Mouse (Mus musculus) ES-Bruce4 (cell line): ENCODE measurements around the gene Cdc20. TPM values are rescaled to one million over a fixed set of nuclear protein-coding genes. Genes with fewer than 3 reads are reported as not detected.

Experiments
- H3K27ac ChIP-seq: 2 replicates; pipeline ENCODE4 v1.5.1; 2012; ENCODE audit warnings: low read length, inconsistent platforms; ENCODE audit not compliant: insufficient read depth
- H3K27me3 ChIP-seq: 2 replicates; pipeline ENCODE4 v1.6.1; 2012; ENCODE audit warnings: mild to moderate bottlenecking, low read length, inconsistent platforms; ENCODE audit not compliant: control insufficient read depth, poor library complexity, insufficient read depth, severe bottlenecking
- H3K36me3 ChIP-seq: 2 replicates; pipeline ENCODE4 v1.6.1; 2012; ENCODE audit warnings: inconsistent platforms, mild to moderate bottlenecking, low read length, moderate library complexity; ENCODE audit not compliant: control insufficient read depth, poor library complexity, insufficient read depth, severe bottlenecking
- H3K4me1 ChIP-seq: one replicate; pipeline ENCODE4 v1.8.1; 2011; ENCODE audit warnings: low read length; ENCODE audit not compliant: control insufficient read depth, insufficient read depth
- H3K4me3 ChIP-seq: 2 replicates; pipeline ENCODE4 v1.5.1; 2011; ENCODE audit warnings: low read depth, mild to moderate bottlenecking, low read length
- H3K9ac ChIP-seq: 2 replicates; pipeline ENCODE4 v1.6.1; 2012; ENCODE audit warnings: low read depth, mild to moderate bottlenecking, inconsistent platforms; ENCODE audit not compliant: poor library complexity, severe bottlenecking
- H3K9me3 ChIP-seq: replicated peaks from 2 replicates; pipeline ENCODE4 v1.6.1; 2012; ENCODE audit warnings: mild to moderate bottlenecking, low read length, inconsistent platforms; ENCODE audit not compliant: control insufficient read depth, poor library complexity, insufficient read depth, severe bottlenecking
- CTCF ChIP-seq: IDR thresholded peaks from one replicate; pipeline ENCODE4 v1.8.1; 2011; ENCODE audit warnings: low read depth, low read length
- EP300 ChIP-seq: IDR thresholded peaks from 2 replicates; pipeline ENCODE4 v1.6.1; 2011; ENCODE audit warnings: low read depth, low read length; ENCODE audit not compliant: insufficient read depth
- POLR2A ChIP-seq: IDR thresholded peaks from one replicate; pipeline ENCODE4 v1.8.1; 2011; ENCODE audit warnings: low read length; ENCODE audit not compliant: insufficient read depth
- polyA plus RNA-seq: library from polyadenylated mRNA; stranded (reverse); fragments of >200 nt; gene quantifications from 2 replicates; pipeline ENCODE4 v1.2.4, GENCODE M21; 2011; ENCODE audit warnings: low read depth; ENCODE audit not compliant: missing spikeins, insufficient read depth, insufficient read length

Gene Cdc20
- polyA plus RNA-seq, 1 experiment: 216 TPM

DNA sequence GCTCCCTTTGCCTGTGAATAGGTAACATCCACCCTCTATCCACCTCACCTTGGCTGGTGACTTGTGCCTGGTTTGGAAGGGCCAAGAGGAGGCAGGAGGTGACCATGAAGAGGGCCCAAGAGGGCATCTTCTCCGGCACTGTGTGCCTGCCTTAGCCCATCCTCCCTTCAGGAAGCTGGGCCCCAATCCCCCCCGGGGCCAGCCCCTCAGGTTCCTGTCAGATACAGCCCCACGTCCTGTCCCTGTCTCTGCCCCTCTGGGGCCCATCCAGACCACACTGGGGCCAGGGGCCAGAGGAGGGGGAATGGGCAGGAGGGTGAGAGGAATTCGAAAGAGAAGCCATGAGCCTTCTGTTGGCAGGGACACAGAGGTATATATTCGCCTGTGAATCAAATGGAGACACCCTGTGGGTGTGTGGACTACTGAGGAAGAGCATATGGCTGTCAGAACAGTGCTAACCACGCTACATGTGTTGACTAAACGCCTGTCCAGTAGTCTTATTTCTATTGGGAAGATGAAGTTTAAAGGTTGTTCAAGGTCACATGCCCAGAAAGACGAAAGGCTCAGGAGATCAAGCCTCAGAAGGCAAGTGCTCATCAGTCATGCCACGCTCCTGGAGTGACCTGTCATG is 20.3 kb upstream of the Cdc20 start, which contains the start of gene Mpl:
TSS of gene Mpl (minus strand) at position 169 of the 631 bp plus-strand sequence.
- Histone ChIP-seq H3K36me3 (no peaks in the 10 kb centered on the region), H3K4me1 (no peaks in the 10 kb centered on the region), H3K4me3 (no peak within 1 kb of the TSS), H3K9me3 (no peaks in the 10 kb centered on the region), H3K9ac (no peak within 1 kb of the TSS), H3K27me3 (no peaks in the 10 kb centered on the region), H3K27ac (no peak within 1 kb of the TSS)
- TF ChIP-seq POLR2A: no peak
- no peak for TF ChIP-seq EP300
- TF ChIP-seq CTCF: no peak

DNA sequence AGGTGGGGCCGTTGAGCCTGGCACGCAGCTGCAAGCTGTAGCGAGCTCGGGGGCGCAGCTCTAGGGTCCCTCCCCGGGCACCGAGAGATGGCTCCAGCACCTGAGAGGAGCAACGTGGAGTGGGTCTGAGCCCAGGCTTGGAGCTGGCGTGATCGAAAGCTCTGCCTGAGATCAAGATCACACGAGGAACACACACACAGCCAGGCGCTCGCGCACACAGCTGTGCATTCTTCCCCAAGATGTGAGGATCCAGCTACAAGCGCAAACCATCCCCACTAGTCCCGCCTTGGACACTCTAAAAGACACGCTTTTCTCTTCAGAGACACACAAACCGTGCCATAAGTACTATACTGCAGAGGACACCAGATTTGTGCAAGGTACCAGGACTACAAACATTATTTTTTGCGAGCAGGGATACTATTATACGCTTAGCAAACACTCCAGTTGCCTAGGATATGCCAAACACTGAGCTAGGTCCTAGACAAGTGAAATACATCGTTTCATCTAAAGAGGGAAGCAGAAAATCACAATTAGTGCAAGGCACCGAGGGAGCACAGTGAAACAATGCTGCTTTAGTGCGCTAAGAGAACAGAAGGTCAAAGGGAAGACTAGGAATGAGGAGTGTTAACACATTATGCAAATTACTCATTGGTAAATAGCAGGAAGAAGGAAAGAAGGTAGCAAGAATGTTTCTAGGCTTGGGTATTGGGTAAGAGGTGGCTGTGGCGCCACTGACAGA is 9.4 kb upstream of the Cdc20 start:
- Histone ChIP-seq H3K36me3 (no peaks in the 10 kb centered on the region), H3K9ac (0 out of 2 replicates have a peak overlapping the region, but pooled peaks have one; percentile 20), H3K4me3 (peak overlapping the region; percentile 45), H3K9me3 (no peaks in the 10 kb centered on the region), H3K27ac (no peak overlapping the region), H3K27me3 (no peaks in the 10 kb centered on the region), H3K4me1 (peaks cover 3% of the 10 kb centered on the region)
- TF ChIP-seq CTCF: no peak
- no peak for TF ChIP-seq EP300
- no peak for TF ChIP-seq POLR2A

DNA sequence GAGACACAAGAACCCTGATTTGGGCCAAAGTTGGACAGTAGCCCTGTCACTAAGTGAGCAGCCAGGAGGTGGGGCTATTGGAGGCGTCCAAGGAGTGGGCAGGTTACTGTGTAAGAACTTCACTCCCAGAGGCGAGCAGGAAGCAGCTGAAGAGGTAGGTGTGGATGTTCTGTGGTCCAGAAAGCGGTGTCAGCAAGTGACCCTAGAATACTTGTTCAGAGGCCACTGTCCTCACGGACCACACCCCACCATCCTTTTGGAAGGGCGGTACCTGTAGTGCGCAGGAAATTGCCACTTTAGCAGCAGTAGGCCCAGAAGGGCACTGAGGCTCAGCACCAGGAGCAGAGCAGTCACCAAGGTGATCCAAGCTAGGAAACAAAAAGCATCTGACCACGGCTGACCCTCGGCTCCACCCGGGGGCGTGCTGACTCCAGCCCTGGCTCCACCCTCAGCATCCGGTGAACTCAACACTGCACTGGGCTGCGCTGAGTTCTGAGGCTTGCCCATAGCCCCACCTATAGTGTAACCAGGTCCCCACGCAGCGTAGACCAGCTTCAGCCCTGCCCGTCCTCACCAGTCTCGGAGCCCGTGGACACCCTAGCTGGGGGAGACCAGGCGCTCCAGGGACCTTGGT is 8.7 kb upstream of the Cdc20 start:
- Histone ChIP-seq H3K9ac (0 out of 2 replicates have a peak overlapping the region, but pooled peaks have one; percentile 20), H3K4me1 (peaks cover 3% of the 10 kb centered on the region), H3K4me3 (peak overlapping the region; percentile 45), H3K9me3 (no peaks in the 10 kb centered on the region), H3K27me3 (no peaks in the 10 kb centered on the region), H3K27ac (no peak overlapping the region), H3K36me3 (no peaks in the 10 kb centered on the region)
- TF ChIP-seq CTCF: peak; percentile 45
- TF ChIP-seq POLR2A: no peak
- 0 out of 2 replicates have a peak, but pooled peaks have one; percentile 44 for TF ChIP-seq EP300

DNA sequence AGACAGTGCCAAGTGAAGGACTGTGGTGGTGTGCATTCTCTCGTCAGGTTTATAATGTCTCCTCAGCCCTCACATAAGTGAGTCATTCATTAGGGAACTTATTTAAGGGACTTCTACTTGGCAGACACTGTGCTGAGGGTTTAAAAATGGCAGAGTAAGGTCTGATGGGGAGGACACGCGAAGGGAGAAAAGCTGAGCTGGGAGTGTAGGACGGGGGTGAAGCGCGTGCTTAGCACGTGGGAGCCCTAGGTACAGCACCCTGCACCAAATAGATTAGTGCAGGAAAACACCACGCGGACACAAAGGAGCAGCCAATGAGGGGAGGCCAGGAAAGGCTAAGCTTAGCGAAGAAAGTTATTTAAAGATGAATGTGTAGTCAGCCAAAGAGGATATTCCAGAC is 7.9 kb upstream of the Cdc20 start:
- Histone ChIP-seq H3K27me3 (no peaks in the 10 kb centered on the region), H3K4me1 (peaks cover 3% of the 10 kb centered on the region), H3K27ac (no peak overlapping the region), H3K9me3 (no peaks in the 10 kb centered on the region), H3K4me3 (no peak overlapping the region), H3K36me3 (no peaks in the 10 kb centered on the region), H3K9ac (no peak overlapping the region)
- TF ChIP-seq POLR2A: no peak
- no peak for TF ChIP-seq EP300
- no peak for TF ChIP-seq CTCF

DNA sequence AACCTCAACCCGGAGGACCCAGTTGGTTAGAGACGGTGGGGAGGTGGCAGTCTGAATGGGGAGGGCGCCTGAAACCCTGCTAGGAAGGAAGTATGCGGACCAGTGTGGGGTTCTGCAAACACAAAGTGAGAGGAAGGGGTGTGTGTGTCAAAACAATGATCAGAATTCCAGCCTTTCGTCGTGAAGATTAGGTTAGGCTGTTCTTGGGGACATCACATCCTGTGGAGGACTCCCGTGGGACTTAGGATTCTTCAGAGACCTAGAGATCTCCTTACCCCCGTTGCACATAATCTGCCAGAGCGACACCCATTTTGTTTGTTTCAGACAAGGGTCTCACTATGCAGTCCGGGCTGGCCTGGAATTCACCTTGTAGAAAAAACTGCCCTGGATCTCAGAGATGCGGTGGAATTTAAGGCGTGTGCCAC is 689 bp upstream of the Cdc20 start:
- H3K36me3 ChIP-seq: peaks cover 27% of the 10 kb centered on the region
- TF ChIP-seq POLR2A (no peak), EP300 (no peak), CTCF (no peak)
- H3K27me3 ChIP-seq: no peaks in the 10 kb centered on the region
- peak overlapping the region; percentile 90 for H3K27ac ChIP-seq
- H3K9me3 ChIP-seq: no peaks in the 10 kb centered on the region
- peak overlapping the region; percentile 77 for H3K9ac ChIP-seq
- peak overlapping the region; percentile 79 for H3K4me3 ChIP-seq
- peaks cover 3% of the 10 kb centered on the region for H3K4me1 ChIP-seq

DNA sequence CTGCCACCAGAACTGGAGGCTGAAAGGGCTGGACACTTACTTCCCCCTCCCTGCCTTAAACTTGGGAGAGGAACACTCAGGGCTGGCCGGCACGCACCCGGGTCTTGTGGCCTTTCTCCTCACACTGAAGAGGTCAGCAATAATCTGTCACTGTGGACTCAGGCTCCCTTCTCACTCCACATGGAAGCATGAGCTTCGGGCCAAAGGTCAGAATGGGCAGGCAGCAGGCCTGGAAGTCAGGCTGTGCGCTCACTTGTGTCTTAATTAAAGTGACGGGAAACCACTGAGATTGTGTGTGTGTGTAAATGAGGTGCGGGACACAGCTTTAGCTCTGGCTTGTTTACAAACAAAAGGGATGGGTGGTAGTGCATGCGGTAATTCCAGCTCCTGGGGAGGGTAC is 4.8 kb downstream of the Cdc20 start:
- Histone ChIP-seq H3K27ac (no peak overlapping the region), H3K27me3 (no peaks in the 10 kb centered on the region), H3K9me3 (no peaks in the 10 kb centered on the region), H3K4me3 (no peak overlapping the region), H3K36me3 (peaks cover 46% of the 10 kb centered on the region), H3K9ac (no peak overlapping the region), H3K4me1 (peaks cover 6% of the 10 kb centered on the region)
- TF ChIP-seq POLR2A (no peak), CTCF (no peak), EP300 (no peak)
